Mouse (Mus musculus): Measurements from ENCODE around the gene Sla2.

- TF ChIP-seq GATA1 (IDR thresholded peaks at IDR 0.05; ENCODE audit: low read length), result no peak
- TF ChIP-seq TAL1 (IDR thresholded peaks at IDR 0.05; ENCODE audit: low read length), result no peak
These were observed 11.4 kb upstream of the Sla2 start for GRCm38 (mm10) chr2:156898374-156898773.
